Mouse (Mus musculus): ENCODE measurements around the gene Sgcg. TPM values are rescaled to one million over a fixed set of nuclear protein-coding genes. Genes with fewer than 3 reads are reported as not detected.

The Sgcg gene
- polyA plus RNA-seq, 1 experiment, result not detected

- Histone ChIP-seq H3K4me3 (ENCODE audit: insufficient read depth, low read depth, low read length) (no peak overlapping the region), H3K27ac (ENCODE audit: insufficient read depth, low read depth, low read length) (no peak overlapping the region), H3K4me1 (ENCODE audit: control insufficient read depth, insufficient read depth, low read length) (peaks cover 7% of the 10 kb centered on the region; the same call in 1 of the 2 replicates)
- WGBS, result 90% methylated on average over 5 of the region's 5 CpGs
- no peak for TF ChIP-seq POLR2A (IDR thresholded peaks at IDR 0.05; ENCODE audit: insufficient read depth, low read depth, low read length)
- TF ChIP-seq CTCF (IDR thresholded peaks at IDR 0.05; ENCODE audit: insufficient read depth, low read depth, low read length), result no peak
These were observed 86.9 kb downstream of the Sgcg start for GRCm38 (mm10) chr14:61171261-61171970.

Other genes with a start within 250 kb of the Sgcg start
- gene Tnfrsf19, start 212.0 kb downstream of the Sgcg start, polyA plus RNA-seq (2012; ENCODE audit: insufficient read depth, insufficient read length, low replicate concordance, missing spikeins), result not detected in 2 replicates
- gene Sacs, start 120.0 kb downstream of the Sgcg start, polyA plus RNA-seq (2012; ENCODE audit: insufficient read depth, insufficient read length, low replicate concordance, missing spikeins), result 64.4 TPM in 1 of 2 replicates, not detected in the other
- gene Arl11, start 51.3 kb upstream of the Sgcg start, polyA plus RNA-seq (2012; ENCODE audit: insufficient read depth, insufficient read length, low replicate concordance, missing spikeins), result not detected in 2 replicates
- gene Ebpl, start 101.9 kb upstream of the Sgcg start, polyA plus RNA-seq (2012; ENCODE audit: insufficient read depth, insufficient read length, low replicate concordance, missing spikeins), result not detected in 2 replicates
- 150 TPM in 1 of 2 replicates, not detected in the other for gene Kpna3, start 181.4 kb upstream of the Sgcg start, polyA plus RNA-seq (2012; ENCODE audit: insufficient read depth, insufficient read length, low replicate concordance, missing spikeins)

Measured in olfactory bulb, adult 2 months (tissue).